Mouse (Mus musculus): ENCODE measurements around the gene Tnrc6c.

DNA sequence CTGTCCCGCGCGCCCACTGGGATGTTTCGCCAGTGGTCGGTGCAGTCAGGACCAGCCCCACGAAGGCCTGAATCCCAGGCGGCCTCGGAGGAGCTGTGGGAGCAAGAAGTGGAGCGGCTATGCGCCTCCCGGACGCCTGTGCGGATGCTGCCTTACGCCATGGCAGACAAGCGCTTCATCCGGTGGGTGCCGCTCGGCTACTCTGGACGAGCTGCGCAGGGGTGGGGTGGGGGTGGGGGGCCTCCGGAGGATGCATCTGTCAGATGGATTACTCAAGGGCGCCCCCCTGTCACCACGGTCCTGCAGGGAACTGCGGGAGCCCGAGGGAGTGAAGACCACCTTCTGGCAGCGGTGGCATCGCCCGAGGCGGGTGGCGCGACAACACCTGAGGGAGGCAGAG, 129.0 kb downstream of the Tnrc6c start:
- TF ChIP-seq CTCF (IDR thresholded peaks at IDR 0.05; ENCODE audit: low read depth, low read length) (no peak), POLR2A (IDR thresholded peaks at IDR 0.05; ENCODE audit: borderline replicate concordance, low read depth, low read length) (no peak)

All from bone marrow macrophage, adult 2 months (primary cell).